Mouse (Mus musculus) stomach, embryonic 14.5 days (tissue): ENCODE data around the gene Lipt1. TPM values are rescaled to one million over a fixed set of nuclear protein-coding genes. Genes with fewer than 3 reads are reported as not detected.

Source experiments
- ATAC-seq: fragments of 200-750 bp; cut with Nextera tagmentation; 2 replicates; pipeline ENCODE4 v1.8.0; 2017; ENCODE audit warnings: low read depth, moderate TSS enrichment; ENCODE audit not compliant: insufficient number of reproducible peaks, insufficient read depth, low FRiP score
- H3K27ac ChIP-seq: fragments of 300-500 bp; sonication (generic); 2 replicates; pipeline ENCODE4 v1.5.1; 2014; ENCODE audit warnings: mild to moderate bottlenecking, low read length, moderate library complexity, mixed read lengths
- H3K27me3 ChIP-seq: fragments of 300-500 bp; sonication (generic); 2 replicates; pipeline ENCODE4 v1.6.1; 2014; ENCODE audit warnings: low read length, control low read depth, mixed read lengths; ENCODE audit not compliant: control insufficient read depth, insufficient read depth
- H3K36me3 ChIP-seq: fragments of 300-500 bp; sonication (generic); 2 replicates; pipeline ENCODE4 v1.6.1; 2014; ENCODE audit warnings: mild to moderate bottlenecking, control low read depth, low read length, moderate library complexity, mixed read lengths; ENCODE audit not compliant: control insufficient read depth, insufficient read depth
- H3K4me1 ChIP-seq: fragments of 300-500 bp; sonication (generic); 2 replicates; pipeline ENCODE4 v1.6.1; 2014; ENCODE audit warnings: low read length, control low read depth, mixed read lengths; ENCODE audit not compliant: control insufficient read depth, insufficient read depth
- H3K4me2 ChIP-seq: fragments of 300-500 bp; sonication (generic); replicated peaks from 2 replicates; pipeline ENCODE4 v1.6.1; 2014; ENCODE audit warnings: low read depth, low read length, control low read depth
- H3K4me3 ChIP-seq: fragments of 300-500 bp; sonication (generic); 2 replicates; pipeline ENCODE4 v1.5.1; 2014; ENCODE audit warnings: low read depth, low read length, control low read depth
- H3K9ac ChIP-seq: fragments of 300-500 bp; sonication (generic); replicated peaks from 2 replicates; pipeline ENCODE4 v1.6.1; 2014; ENCODE audit warnings: low read depth, mild to moderate bottlenecking, control low read depth, low read length, moderate library complexity, mixed read lengths
- H3K9me3 ChIP-seq: fragments of 300-500 bp; sonication (generic); 2 replicates; pipeline ENCODE4 v1.6.1; 2016; ENCODE audit warnings: low read depth, low read length, control low read depth; ENCODE audit not compliant: control insufficient read depth
- WGBS: fragments of 180-500 bp; shearing (Covaris S2); extraction: QIAGEN DNeasy Blood & Tissue Kit; methylation state at CpG from one replicate; pipeline ENCODE4 v1.1.7; 2014; 5-methylcytosine and 5-hydroxymethylcytosine counted together
- polyA plus RNA-seq: library from polyadenylated mRNA; unstranded; fragments of >200 nt; fragmentation: Nextera tagmentation; extraction: Ambion mirVana; gene quantifications from 2 replicates; pipeline ENCODE4 v1.2.1, GENCODE M21; 2014

Gene Lipt1
- polyA plus RNA-seq, 1 experiment from 2014 or later, result 8.5 TPM

GRCm38 (mm10) chr1:37867684-37868322 lies 3.7 kb upstream of the Lipt1 start:
- Histone ChIP-seq H3K36me3 (no peaks in the 10 kb centered on the region), H3K4me1 (0 out of 2 replicates have a peak, but pooled peaks cover 5% of the 10 kb centered on the region), H3K9ac (no peak overlapping the region), H3K4me2 (no peak overlapping the region), H3K4me3 (no peak overlapping the region), H3K27ac (no peak overlapping the region), H3K27me3 (no peaks in the 10 kb centered on the region), H3K9me3 (no peaks in the 10 kb centered on the region)
- 70% methylated on average over 10 of the region's 10 CpGs for WGBS
- ATAC-seq, result no peak

- no peak overlapping the region for H3K4me2 ChIP-seq
- H3K4me1 ChIP-seq, result 0 out of 2 replicates have a peak, but pooled peaks cover 5% of the 10 kb centered on the region
- no peak for ATAC-seq
- H3K9ac ChIP-seq, result no peak overlapping the region
- 71% methylated on average over 10 of the region's 10 CpGs for WGBS
- H3K27me3 ChIP-seq, result no peaks in the 10 kb centered on the region
- no peaks in the 10 kb centered on the region for H3K9me3 ChIP-seq
- no peaks in the 10 kb centered on the region for H3K36me3 ChIP-seq
- no peak overlapping the region for H3K27ac ChIP-seq
- no peak overlapping the region for H3K4me3 ChIP-seq
These were observed 2.9 kb upstream of the Lipt1 start for GRCm38 (mm10) chr1:37868640-37869039.

- Histone ChIP-seq H3K9ac (no peak overlapping the region), H3K27ac (no peak overlapping the region), H3K9me3 (no peaks in the 10 kb centered on the region), H3K4me2 (no peak overlapping the region), H3K27me3 (no peaks in the 10 kb centered on the region), H3K36me3 (no peaks in the 10 kb centered on the region), H3K4me1 (0 out of 2 replicates have a peak, but pooled peaks cover 5% of the 10 kb centered on the region), H3K4me3 (no peak overlapping the region)
- 42% methylated on average over 2 of the region's 2 CpGs for WGBS
- no peak for ATAC-seq
These were observed 2.2 kb upstream of the Lipt1 start for GRCm38 (mm10) chr1:37869362-37869761.

GRCm38 (mm10) chr1:37872131-37873067 lies 861 bp downstream of the Lipt1 start:
- Histone ChIP-seq H3K9ac (peak overlapping the region; percentile 33; the same call in 1 of the 2 replicates), H3K4me1 (no peaks in the 10 kb centered on the region), H3K9me3 (0 out of 2 replicates have a peak, but pooled peaks cover 6% of the 10 kb centered on the region), H3K4me2 (peak overlapping the region; percentile 74), H3K36me3 (peaks cover 17% of the 10 kb centered on the region; the same call in 1 of the 2 replicates), H3K27ac (peak overlapping the region; percentile 72), H3K27me3 (no peaks in the 10 kb centered on the region), H3K4me3 (peak overlapping the region; percentile 51)
- 5% methylated on average over 33 of the region's 33 CpGs for WGBS
- peak; percentile 89 for ATAC-seq

- 83% methylated on average over 4 of the region's 4 CpGs for WGBS
- peak overlapping the region; percentile 51; the same call in 1 of the 2 replicates for H3K4me3 ChIP-seq
- peaks cover 21% of the 10 kb centered on the region; the same call in 1 of the 2 replicates for H3K36me3 ChIP-seq
- no peaks in the 10 kb centered on the region for H3K4me1 ChIP-seq
- H3K4me2 ChIP-seq, result peak overlapping the region; percentile 74
- H3K9ac ChIP-seq, result no peak overlapping the region
- H3K27me3 ChIP-seq, result no peaks in the 10 kb centered on the region
- 0 out of 2 replicates have a peak, but pooled peaks cover 6% of the 10 kb centered on the region for H3K9me3 ChIP-seq
- no peak for ATAC-seq
- H3K27ac ChIP-seq, result no peak overlapping the region
These were observed 1.6 kb downstream of the Lipt1 start for GRCm38 (mm10) chr1:37873157-37873556.

GRCm38 (mm10) chr1:37877736-37878460 lies 6.4 kb downstream of the Lipt1 start:
- peaks cover 37% of the 10 kb centered on the region for H3K36me3 ChIP-seq
- 94% methylated on average over 13 of the region's 13 CpGs for WGBS

GRCm38 (mm10) chr1:37883411-37883810 lies 11.9 kb downstream of the Lipt1 start:
- Histone ChIP-seq H3K36me3 (peaks cover 15% of the 10 kb centered on the region), H3K9ac (no peak overlapping the region), H3K4me1 (no peaks in the 10 kb centered on the region), H3K4me3 (no peak overlapping the region), H3K27ac (no peak overlapping the region), H3K4me2 (no peak overlapping the region), H3K27me3 (no peaks in the 10 kb centered on the region), H3K9me3 (no peaks in the 10 kb centered on the region)
- ATAC-seq, result no peak
- 89% methylated on average over 4 of the region's 4 CpGs for WGBS

More at GRCm38 (mm10) chr1:37877736-37878460, 6.4 kb downstream of the Lipt1 start:
- Histone ChIP-seq H3K4me1 (no peaks in the 10 kb centered on the region), H3K9me3 (0 out of 2 replicates have a peak, but pooled peaks cover 6% of the 10 kb centered on the region), H3K4me3 (no peak overlapping the region), H3K4me2 (no peak overlapping the region), H3K27ac (no peak overlapping the region), H3K9ac (no peak overlapping the region), H3K27me3 (no peaks in the 10 kb centered on the region)
- no peak for ATAC-seq

GRCm38 (mm10) chr1:37884451-37884850 lies 12.9 kb downstream of the Lipt1 start:
- Histone ChIP-seq H3K4me2 (no peak overlapping the region), H3K4me3 (no peak overlapping the region), H3K4me1 (peaks cover 5% of the 10 kb centered on the region; the same call in 1 of the 2 replicates), H3K9me3 (no peaks in the 10 kb centered on the region), H3K36me3 (peaks cover 9% of the 10 kb centered on the region), H3K27me3 (no peaks in the 10 kb centered on the region), H3K27ac (no peak overlapping the region), H3K9ac (no peak overlapping the region)
- 75% methylated on average over 4 of the region's 4 CpGs for WGBS
- ATAC-seq, result no peak
